Mouse (Mus musculus): ENCODE results near the gene Btaf1.
"Not testable (repeated sequence)": the region's sequence is repeated elsewhere in the genome, so short reads cannot be mapped to it uniquely, and the experiment has no call there.

Gene Btaf1

GRCm38 (mm10) chr19:36922015-36922414, 3.9 kb upstream of the Btaf1 start:
- DNase-seq (ENCODE audit: low spot score), result no peak

- no peak for DNase-seq (ENCODE audit: low spot score)
Observed at GRCm38 (mm10) chr19:36922936-36923335, 2.9 kb upstream of the Btaf1 start.

GRCm38 (mm10) chr19:36926553-36927236, 816 bp downstream of the Btaf1 start:
- no peak for DNase-seq (ENCODE audit: low spot score)

- no peak for DNase-seq (ENCODE audit: low spot score)
Observed at GRCm38 (mm10) chr19:36927800-36928361, 2.0 kb downstream of the Btaf1 start.

GRCm38 (mm10) chr19:36929816-36930215, 3.9 kb downstream of the Btaf1 start:
- DNase-seq (ENCODE audit: low spot score), result no peak

GRCm38 (mm10) chr19:36932097-36932496, 6.2 kb downstream of the Btaf1 start:
- no peak for DNase-seq (ENCODE audit: low spot score)

- no peak for DNase-seq (ENCODE audit: low spot score)
Observed at GRCm38 (mm10) chr19:36932613-36933012, 6.7 kb downstream of the Btaf1 start.

GRCm38 (mm10) chr19:36936285-36936684, 10.4 kb downstream of the Btaf1 start:
- DNase-seq (ENCODE audit: low spot score), result no peak

GRCm38 (mm10) chr19:36938008-36938407, 12.1 kb downstream of the Btaf1 start:
- DNase-seq (ENCODE audit: low spot score), result no peak

- DNase-seq (ENCODE audit: low spot score), result no peak
Observed at GRCm38 (mm10) chr19:36940064-36940463, 14.2 kb downstream of the Btaf1 start.

GRCm38 (mm10) chr19:36953637-36954206, 27.8 kb downstream of the Btaf1 start:
- DNase-seq (ENCODE audit: low spot score), result no peak

GRCm38 (mm10) chr19:36958331-36958730, 32.5 kb downstream of the Btaf1 start:
- DNase-seq (ENCODE audit: low spot score), result no peak

- no peak for DNase-seq (ENCODE audit: low spot score)
Observed at GRCm38 (mm10) chr19:36961320-36961719, 35.4 kb downstream of the Btaf1 start.

GRCm38 (mm10) chr19:36962544-36963260, 36.8 kb downstream of the Btaf1 start:
- DNase-seq (ENCODE audit: low spot score), result not testable (repeated sequence)

GRCm38 (mm10) chr19:37004557-37004956, 78.7 kb downstream of the Btaf1 start:
- no peak for DNase-seq (ENCODE audit: low spot score)

- no peak for DNase-seq (ENCODE audit: low spot score)
Observed at GRCm38 (mm10) chr19:37009878-37010281, 84.0 kb downstream of the Btaf1 start.

GRCm38 (mm10) chr19:37013461-37013860, 87.6 kb downstream of the Btaf1 start:
- no peak for DNase-seq (ENCODE audit: low spot score)

GRCm38 (mm10) chr19:37014173-37014939, 88.5 kb downstream of the Btaf1 start:
- no peak for DNase-seq (ENCODE audit: low spot score)

GRCm38 (mm10) chr19:37016890-37017289, 91.0 kb downstream of the Btaf1 start:
- no peak for DNase-seq (ENCODE audit: low spot score)

- DNase-seq (ENCODE audit: low spot score), result peak; percentile 71
Observed at GRCm38 (mm10) chr19:37018411-37018810, 92.5 kb downstream of the Btaf1 start.

GRCm38 (mm10) chr19:37018931-37019330, 93.1 kb downstream of the Btaf1 start:
- no peak for DNase-seq (ENCODE audit: low spot score)

- DNase-seq (ENCODE audit: low spot score), result no peak
Observed at GRCm38 (mm10) chr19:37020531-37020930, 94.7 kb downstream of the Btaf1 start.

Measured in urinary bladder, postnatal 14 days (tissue).